Mouse (Mus musculus): Measurements from ENCODE around the gene Alx3. TPM values are rescaled to one million over a fixed set of nuclear protein-coding genes. Genes with fewer than 3 reads are reported as not detected.

Gene Alx3
- not detected for polyA plus RNA-seq (2017; shearing (Covaris generic))

DNA sequence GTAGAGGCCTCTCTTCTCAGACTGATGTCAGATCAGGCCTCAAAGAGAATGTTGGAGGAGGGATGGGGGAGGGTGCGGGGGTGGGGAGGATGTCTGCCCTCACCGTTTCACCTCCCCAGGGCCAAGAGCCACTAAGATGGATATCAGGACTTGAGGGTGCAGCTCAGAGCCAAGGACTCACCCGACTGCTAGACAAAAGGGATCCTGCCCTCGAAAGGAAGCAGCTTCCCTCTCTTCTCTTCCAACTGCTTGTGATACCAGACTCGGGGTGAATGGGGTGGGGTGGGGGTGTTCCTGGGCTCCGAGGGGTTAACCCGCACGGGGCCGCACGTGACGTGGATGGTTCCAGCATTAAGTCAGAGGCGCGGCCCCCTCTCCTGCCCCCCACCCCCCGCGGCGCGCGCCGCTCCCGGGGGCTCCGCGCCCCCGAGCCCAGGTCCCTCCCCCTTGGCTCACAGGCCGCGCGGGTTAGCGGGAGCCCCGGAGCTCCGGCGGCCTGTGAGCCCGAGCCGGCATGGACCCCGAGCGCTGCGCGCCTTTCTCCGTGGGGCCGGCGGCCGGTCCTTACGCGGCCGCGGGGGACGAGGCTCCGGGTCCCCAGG lies at the start of gene Alx3:
Gene Alx3 (plus strand): TSS at position 370 of the 602 bp plus-strand sequence.

DNA sequence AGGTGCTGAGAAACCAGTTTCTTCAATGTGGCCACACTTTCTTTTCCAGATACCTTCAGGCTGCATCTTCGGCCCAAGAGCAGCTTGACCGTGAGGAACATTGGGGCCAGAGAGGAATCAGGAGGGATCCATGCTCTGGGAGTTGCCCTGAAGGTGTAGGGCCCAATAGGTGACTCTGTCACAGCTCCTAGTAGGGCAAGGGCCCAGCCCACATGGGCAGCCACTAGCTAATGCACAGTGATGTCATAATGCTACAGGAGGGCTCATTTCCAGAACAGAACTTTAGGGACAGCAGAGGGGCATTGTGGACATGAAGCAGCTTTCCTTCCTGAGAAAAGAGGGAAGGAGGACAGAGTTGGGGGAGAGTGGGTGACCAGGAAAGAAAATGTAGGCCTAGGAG lies 40.0 kb upstream of the Alx3 start, which contains the start of gene Ubl4b:
Gene Ubl4b (minus strand): TSS at position 232 of the 400 bp plus-strand sequence.

DNA sequence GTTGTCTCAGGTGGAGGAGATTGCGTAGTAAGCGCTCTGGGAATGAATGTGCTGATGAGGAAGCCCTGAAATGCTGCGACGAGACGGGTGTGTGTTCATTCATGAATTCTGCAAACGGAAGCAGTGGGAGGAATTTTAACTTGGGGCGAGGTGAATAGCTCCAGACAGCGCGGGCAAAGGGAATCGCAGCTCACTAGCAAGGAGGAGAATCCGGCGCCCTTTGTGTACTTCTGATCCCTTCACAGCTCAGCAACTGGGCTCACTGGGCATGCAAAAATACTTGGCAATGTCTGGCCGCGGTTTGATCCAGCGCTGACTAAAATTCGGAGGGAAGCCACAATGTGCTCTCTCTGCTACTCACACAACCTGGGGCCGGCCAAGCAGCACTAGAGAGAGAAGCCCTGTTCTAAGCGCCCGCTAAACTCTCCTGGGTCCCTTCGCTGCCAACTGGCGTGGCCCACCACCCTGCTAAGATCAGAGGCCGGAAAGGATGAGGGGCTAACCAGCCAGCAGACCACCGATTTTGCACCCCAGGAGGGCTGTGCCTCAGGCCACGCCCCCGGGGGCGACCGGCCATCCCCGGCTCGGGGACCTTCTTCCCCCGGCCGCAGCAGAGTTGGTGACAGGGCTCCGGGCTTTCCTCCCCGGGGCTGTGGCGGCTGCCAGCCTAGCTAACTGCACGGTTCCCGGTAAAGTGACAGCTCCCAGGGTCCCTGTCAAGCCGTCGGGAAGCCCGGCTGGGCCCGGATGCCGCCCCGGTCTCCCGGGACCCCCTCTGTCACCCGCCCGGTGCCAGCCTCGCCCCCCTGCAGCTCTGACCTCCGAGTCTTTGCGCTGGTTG lies 36.1 kb downstream of the Alx3 start, which contains the start of gene Gm10961:
Gene Gm10961 (plus strand): TSS at position 641 of the 841 bp plus-strand sequence.

DNA sequence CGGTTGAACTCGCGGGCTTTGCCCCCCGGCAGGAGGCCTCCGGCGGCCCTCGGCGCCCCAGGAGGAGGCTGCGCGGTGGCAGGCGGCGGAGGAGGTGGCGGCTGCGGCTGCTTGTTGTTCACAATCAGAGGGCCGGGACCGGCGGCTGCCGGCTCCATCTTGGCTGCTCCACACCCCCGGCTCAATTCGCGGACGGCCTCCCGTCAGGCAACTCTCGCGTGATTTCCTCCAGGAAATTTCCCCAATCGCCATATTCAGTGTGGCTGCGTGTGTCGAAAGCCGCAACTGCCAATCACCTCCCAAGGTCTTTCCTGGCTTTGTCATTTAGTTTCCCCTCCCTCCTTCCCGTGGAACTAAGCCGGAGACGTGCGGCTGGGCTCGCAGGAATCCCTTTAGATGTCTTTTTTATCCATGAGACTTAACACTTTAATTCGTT lies 36.7 kb downstream of the Alx3 start, which contains the start of gene Strip1:
Gene Strip1 (minus strand): TSS at position 172 of the 436 bp plus-strand sequence.

Other genes starting within 250 kb of the Alx3 start
- not detected for gene Kcnc4, start 135.5 kb upstream of the Alx3 start, polyA plus RNA-seq (2017; shearing (Covaris generic))
- gene Slc6a17, start 77.0 kb upstream of the Alx3 start, polyA plus RNA-seq (2017; shearing (Covaris generic)) = not detected
- not detected for gene Ubl4b, start 40.0 kb upstream of the Alx3 start, polyA plus RNA-seq (2017; shearing (Covaris generic))
- not detected for gene Gm10961, start 36.3 kb downstream of the Alx3 start, polyA plus RNA-seq (2017; shearing (Covaris generic))
- gene Strip1, start 36.7 kb downstream of the Alx3 start, polyA plus RNA-seq (2017; shearing (Covaris generic)) = 62.7 TPM
- 10.3 TPM for gene Ahcyl1, start 101.5 kb downstream of the Alx3 start, polyA plus RNA-seq (2017; shearing (Covaris generic))
- 33.8 TPM for gene Csf1, start 165.4 kb downstream of the Alx3 start, polyA plus RNA-seq (2017; shearing (Covaris generic))

Data from inflammation-experienced regulatory T-cells, adult 16 weeks (primary cell).